Mouse (Mus musculus) midbrain, embryonic 11.5 days (tissue): ENCODE results near the gene Bloc1s1. TPM values are rescaled to one million over a fixed set of nuclear protein-coding genes. Genes with fewer than 3 reads are reported as not detected.

Experiments
- ATAC-seq: fragments of 200-750 bp; cut with Nextera tagmentation; 2 replicates; pipeline ENCODE4 v1.8.0; 2017; ENCODE audit warnings: moderate TSS enrichment, moderate library complexity; ENCODE audit not compliant: low FRiP score
- DNase-seq: peaks from one replicate; pipeline ENCODE4 v3.0.0; 2015; ENCODE audit warnings: low spot score; ENCODE audit errors: missing footprints
- H3K27ac ChIP-seq: fragments of 300-500 bp; sonication (generic); 2 replicates; pipeline ENCODE4 v1.5.1; 2014; ENCODE audit warnings: low read depth, low read length
- H3K27me3 ChIP-seq: fragments of 300-500 bp; sonication (generic); 2 replicates; pipeline ENCODE4 v1.6.1; 2014; ENCODE audit warnings: mild to moderate bottlenecking, low read length, moderate library complexity, mixed read lengths; ENCODE audit not compliant: control insufficient read depth, insufficient read depth
- H3K36me3 ChIP-seq: fragments of 300-500 bp; sonication (generic); 2 replicates; pipeline ENCODE4 v1.6.1; 2014; ENCODE audit warnings: mild to moderate bottlenecking, low read length, moderate library complexity, mixed read lengths; ENCODE audit not compliant: control insufficient read depth, insufficient read depth
- H3K4me1 ChIP-seq: fragments of 300-500 bp; sonication (generic); 2 replicates; pipeline ENCODE4 v1.6.1; 2014; ENCODE audit warnings: low read length; ENCODE audit not compliant: control insufficient read depth, insufficient read depth
- H3K4me2 ChIP-seq: fragments of 300-500 bp; sonication (generic); 2 replicates; pipeline ENCODE4 v1.6.1; 2014; ENCODE audit warnings: mild to moderate bottlenecking, moderate library complexity
- H3K4me3 ChIP-seq: fragments of 300-500 bp; sonication (generic); 2 replicates; pipeline ENCODE4 v1.5.1; 2014; ENCODE audit warnings: low read depth, low read length
- H3K9ac ChIP-seq: fragments of 300-500 bp; sonication (generic); 2 replicates; pipeline ENCODE4 v1.6.1; 2014; ENCODE audit warnings: low read length
- H3K9me3 ChIP-seq: fragments of 300-500 bp; sonication (generic); 2 replicates; pipeline ENCODE4 v1.6.1; 2016; ENCODE audit warnings: low read length; ENCODE audit not compliant: control insufficient read depth
- WGBS: fragments of 180-500 bp; shearing (Covaris S2); extraction: QIAGEN DNeasy Blood & Tissue Kit; methylation state at CpG from one replicate; pipeline ENCODE4 v1.1.7; 2014; 5-methylcytosine and 5-hydroxymethylcytosine counted together
- polyA plus RNA-seq: library from polyadenylated mRNA; unstranded; fragments of >200 nt; fragmentation: Nextera tagmentation; extraction: Ambion mirVana; gene quantifications from 2 replicates; pipeline ENCODE4 v1.2.1, GENCODE M21; 2014

Bloc1s1 gene
- polyA plus RNA-seq, 1 experiment from 2014 or later = 271 TPM

DNA sequence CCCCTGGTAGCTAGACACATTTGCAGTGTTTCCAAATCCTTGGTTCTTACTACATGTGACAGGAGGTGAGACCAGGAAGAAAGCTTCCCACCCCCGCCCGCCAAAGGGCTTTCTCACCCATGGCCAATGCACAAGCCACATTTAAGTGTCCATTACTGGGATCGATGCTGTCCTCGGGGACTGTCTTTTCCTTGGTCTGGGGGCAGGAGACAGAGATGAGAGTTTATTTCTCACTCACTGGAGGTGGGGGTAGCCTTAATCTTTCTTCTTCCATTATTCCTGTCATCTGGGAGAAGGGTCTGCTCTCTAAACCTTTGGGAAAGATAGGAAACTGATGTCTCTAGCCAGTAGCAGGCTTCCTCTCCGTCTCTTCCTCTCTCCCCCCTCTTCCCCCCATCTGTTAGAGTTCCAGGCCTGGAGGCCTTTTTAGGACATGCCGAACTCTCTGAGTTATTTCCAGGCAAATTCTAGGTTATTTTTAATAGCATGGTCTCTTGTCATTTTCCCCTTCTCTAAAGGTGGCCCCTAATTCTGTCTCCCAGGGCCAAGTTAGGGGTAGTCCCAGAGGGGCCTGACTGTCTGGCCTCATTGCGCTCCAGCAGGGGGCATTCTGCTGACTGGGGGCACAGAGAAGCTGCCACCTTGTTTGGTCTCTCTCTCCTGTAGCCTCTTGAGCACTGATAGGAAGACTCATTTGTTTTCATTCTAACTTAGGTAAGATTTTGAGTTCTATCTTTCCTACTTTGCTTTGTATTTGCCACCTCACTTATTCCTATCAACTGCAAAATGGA lies 11.4 kb upstream of the Bloc1s1 start:
- Histone ChIP-seq H3K36me3 (no peaks in the 10 kb centered on the region), H3K4me2 (no peak overlapping the region), H3K9me3 (no peaks in the 10 kb centered on the region), H3K4me1 (peaks cover 7% of the 10 kb centered on the region), H3K27me3 (peaks cover 36% of the 10 kb centered on the region), H3K27ac (no peak overlapping the region), H3K9ac (no peak overlapping the region), H3K4me3 (no peak overlapping the region)
- DNase-seq (peak; percentile 81), ATAC-seq (no peak)
- 67% methylated on average over 7 of the region's 7 CpGs for WGBS

DNA sequence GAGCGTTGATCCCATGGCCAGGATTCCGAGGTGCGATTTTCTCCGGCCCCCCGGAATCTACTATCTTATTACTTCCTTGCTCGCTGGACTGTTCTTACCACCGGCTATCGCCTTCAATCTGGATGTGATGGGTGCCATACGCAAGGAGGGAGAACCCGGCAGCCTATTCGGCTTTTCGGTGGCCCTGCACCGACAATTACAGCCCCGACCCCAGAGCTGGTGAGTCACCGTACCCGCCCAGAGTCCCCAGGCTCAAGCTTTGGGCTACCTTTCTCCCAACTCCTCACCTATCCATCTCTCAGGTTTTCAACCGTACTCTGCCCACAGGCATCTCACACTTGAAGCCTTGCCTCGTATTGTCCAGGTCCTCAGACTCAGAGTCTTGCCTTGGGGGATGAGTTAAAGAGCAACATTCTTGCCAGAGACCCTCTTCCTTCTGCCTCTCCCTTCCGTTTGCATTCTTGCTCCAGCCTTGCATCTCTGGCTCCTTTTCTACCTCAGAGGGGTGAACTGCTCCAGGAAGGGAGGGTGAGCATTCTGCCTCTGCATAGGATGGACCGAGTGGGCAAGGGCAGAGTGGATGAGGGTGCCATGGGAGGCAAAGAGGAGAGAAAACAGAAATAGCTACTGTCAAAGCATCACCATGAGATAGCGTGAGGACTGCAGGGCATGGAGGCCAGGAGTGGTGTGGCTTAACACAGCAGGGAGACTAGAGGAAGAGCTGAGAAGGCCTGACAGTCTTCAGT lies 10.3 kb upstream of the Bloc1s1 start:
- 4% methylated on average over 21 of the region's 21 CpGs for WGBS
- no peaks in the 10 kb centered on the region for H3K36me3 ChIP-seq
- no peak overlapping the region for H3K27ac ChIP-seq
- peak overlapping the region; percentile 82 for H3K4me2 ChIP-seq
- H3K27me3 ChIP-seq = peaks cover 36% of the 10 kb centered on the region
- H3K4me1 ChIP-seq = peaks cover 7% of the 10 kb centered on the region
- peak overlapping the region; percentile 54 for H3K9ac ChIP-seq
- peak; percentile 57 for ATAC-seq
- peak overlapping the region; percentile 42 for H3K4me3 ChIP-seq
- DNase-seq = peak; percentile 89
- H3K9me3 ChIP-seq = no peaks in the 10 kb centered on the region

DNA sequence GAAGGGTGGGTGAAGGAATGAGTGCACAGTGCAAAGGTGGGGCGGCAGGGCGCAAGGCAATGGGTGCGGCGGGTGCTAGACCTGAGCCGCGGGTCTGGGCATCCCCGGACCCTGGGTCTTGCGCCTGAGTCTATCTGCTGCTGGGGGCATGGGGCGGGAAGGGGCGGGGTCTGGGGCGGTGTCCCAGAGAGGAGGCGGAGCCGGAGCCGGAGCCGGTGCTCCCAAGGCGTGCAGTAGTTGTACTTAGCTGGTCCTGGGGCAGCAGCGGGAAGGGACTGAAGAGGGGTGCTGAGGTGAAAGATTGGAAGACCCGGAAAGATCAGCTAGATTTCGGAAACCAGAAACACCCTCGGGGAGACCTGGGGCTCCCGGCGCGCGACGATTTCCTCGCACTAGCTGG lies 9.7 kb upstream of the Bloc1s1 start, which contains the start of gene Itga7:
Gene Itga7 (plus strand): TSS at position 245 of the 400 bp plus-strand sequence.
- ATAC-seq (peak; percentile 91), DNase-seq (peak; percentile 93)
- Histone ChIP-seq H3K9me3 (no peaks in the 10 kb centered on the region), H3K36me3 (no peaks in the 10 kb centered on the region), H3K4me3 (peak within 1 kb of the TSS; percentile 42), H3K27ac (no peak within 1 kb of the TSS), H3K4me2 (peak within 1 kb of the TSS; percentile 82), H3K4me1 (peaks cover 7% of the 10 kb centered on the region), H3K9ac (peak within 1 kb of the TSS; percentile 54), H3K27me3 (peaks cover 36% of the 10 kb centered on the region)
- WGBS = 1% methylated on average over 26 of the region's 26 CpGs

DNA sequence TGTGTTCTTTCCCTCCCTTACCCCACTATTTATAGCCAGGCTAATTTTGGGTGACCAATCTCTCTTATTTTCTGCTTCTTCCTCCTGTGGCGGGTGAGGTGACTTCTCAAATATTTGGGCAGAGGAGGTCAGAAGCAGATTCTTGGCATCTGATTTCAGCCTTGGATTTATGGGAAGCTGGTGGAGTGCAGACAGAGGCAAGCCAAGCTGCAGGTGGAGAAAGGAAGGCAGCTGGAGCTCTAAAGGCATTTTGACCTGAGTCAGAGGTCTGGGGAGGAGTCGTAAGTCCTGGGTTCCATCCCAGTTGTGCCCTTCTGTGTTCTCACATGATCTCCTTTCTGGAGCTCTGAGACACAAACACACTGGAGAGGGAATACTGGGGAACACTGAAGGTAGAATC lies 7.6 kb upstream of the Bloc1s1 start:
- Histone ChIP-seq H3K27me3 (peaks cover 36% of the 10 kb centered on the region), H3K4me1 (peaks cover 7% of the 10 kb centered on the region), H3K9me3 (no peaks in the 10 kb centered on the region), H3K4me2 (no peak overlapping the region), H3K27ac (no peak overlapping the region), H3K4me3 (no peak overlapping the region), H3K36me3 (no peaks in the 10 kb centered on the region), H3K9ac (no peak overlapping the region)
- ATAC-seq (no peak), DNase-seq (no peak)
- WGBS = 73% methylated on average over 2 of the region's 2 CpGs

DNA sequence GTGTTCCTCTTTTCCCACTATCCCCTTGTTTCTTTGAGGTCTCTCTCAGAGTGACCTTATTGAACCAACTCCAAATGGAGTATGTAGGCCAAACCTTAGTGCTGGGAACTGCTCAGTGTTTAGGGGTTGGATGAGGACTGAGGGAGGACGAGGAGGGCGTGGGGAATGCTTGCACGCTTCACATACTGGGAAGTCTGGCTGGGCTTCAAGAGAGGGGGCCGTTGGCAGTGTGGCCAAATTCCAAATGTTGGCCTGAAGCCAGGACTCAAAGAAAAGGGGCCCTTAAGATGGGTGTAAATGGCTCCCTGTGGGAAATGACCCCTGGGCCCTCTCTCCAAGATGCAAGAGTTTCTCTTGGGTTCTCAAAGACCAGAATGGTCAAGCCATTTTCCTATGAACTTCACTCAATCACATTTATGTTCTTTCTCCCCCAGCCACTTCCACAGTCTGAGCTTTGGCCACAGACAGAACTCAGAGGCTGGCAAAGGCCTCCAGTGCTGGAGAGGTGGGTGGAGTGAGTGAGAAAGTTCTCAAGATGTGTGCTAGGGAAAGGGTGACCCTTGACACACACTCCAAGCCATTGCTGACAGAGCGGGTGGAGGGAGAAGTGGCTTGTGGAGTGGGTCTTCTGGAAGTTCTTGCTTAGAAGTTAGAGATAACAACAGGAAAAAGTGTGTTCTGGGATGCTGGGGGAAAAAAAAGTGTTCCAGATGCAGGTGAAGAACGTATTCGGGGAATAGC lies 6.0 kb upstream of the Bloc1s1 start:
- Histone ChIP-seq H3K4me1 (peaks cover 7% of the 10 kb centered on the region), H3K9me3 (no peaks in the 10 kb centered on the region), H3K4me3 (no peak overlapping the region), H3K36me3 (no peaks in the 10 kb centered on the region), H3K27me3 (peaks cover 30% of the 10 kb centered on the region), H3K9ac (no peak overlapping the region), H3K4me2 (no peak overlapping the region), H3K27ac (no peak overlapping the region)
- DNase-seq (no peak), ATAC-seq (no peak)
- WGBS = 78% methylated on average over 7 of the region's 7 CpGs

DNA sequence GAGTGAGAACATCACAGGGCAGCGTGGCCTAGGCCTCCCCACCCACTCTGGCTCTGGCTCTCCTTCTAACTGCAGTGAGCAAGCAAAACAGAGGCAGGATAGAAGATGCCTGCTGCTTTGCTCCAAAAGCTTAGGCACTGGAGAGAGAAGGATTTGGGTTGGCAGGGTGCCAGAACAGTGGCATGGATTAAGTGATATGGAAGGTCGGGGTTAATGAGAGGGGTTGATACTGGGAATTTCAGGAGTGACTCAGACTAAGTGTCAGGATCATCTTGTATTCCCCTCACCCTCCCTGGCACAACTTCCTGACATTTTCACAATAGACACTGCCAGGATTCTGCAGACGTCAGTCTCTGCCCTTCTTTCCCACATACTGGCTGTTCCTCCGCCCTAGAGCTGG lies 4.5 kb upstream of the Bloc1s1 start:
- H3K36me3 ChIP-seq = no peaks in the 10 kb centered on the region
- peaks cover 15% of the 10 kb centered on the region for H3K27me3 ChIP-seq
- 34% methylated on average over 4 of the region's 4 CpGs for WGBS
- no peak overlapping the region for H3K27ac ChIP-seq
- H3K9me3 ChIP-seq = no peaks in the 10 kb centered on the region
- peaks cover 4% of the 10 kb centered on the region; the same call in 1 of the 2 replicates for H3K4me1 ChIP-seq
- no peak overlapping the region for H3K4me3 ChIP-seq
- H3K4me2 ChIP-seq = no peak overlapping the region
- H3K9ac ChIP-seq = no peak overlapping the region
- DNase-seq (no peak), ATAC-seq (no peak)

DNA sequence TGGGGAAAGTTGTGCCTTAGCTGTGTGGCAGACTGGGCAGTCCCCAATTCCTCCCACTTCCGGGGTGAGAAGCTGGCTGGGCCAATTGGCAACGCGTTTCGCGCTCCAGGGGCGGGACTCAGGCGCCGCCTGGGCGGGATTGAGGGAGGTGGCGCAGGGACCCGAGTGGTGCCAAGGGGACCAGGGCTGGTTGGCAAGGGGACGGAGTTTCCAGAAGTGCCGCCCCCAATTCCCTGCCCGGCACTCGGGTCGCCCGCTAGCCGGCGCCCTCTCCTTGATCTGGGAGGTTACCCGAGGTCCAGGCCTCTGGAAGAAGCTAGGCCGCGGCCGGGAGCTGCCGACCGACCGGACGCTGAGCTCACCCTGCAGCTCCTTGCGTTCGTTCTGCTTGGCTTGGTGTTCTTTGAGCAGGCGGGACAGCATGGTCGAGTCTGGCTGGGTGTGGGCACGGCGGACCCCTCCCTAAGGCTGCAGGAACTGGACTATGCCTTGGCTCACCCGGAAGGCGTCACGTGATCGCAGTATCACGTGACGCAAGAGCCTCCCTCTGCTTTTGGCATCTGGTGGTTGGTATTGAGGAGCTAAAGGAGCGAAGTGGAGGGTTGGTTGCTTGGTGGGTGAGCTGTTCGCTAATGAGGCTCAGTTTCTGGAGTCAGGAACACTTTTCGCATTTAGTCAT lies 683 bp downstream of the Bloc1s1 start:
- Histone ChIP-seq H3K4me3 (peak overlapping the region; percentile 66), H3K27me3 (no peaks in the 10 kb centered on the region), H3K36me3 (no peaks in the 10 kb centered on the region), H3K9me3 (no peaks in the 10 kb centered on the region), H3K27ac (peak overlapping the region; percentile 64), H3K4me1 (peaks cover 16% of the 10 kb centered on the region), H3K9ac (peak overlapping the region; percentile 76), H3K4me2 (peak overlapping the region; percentile 50)
- peak; percentile 98 for DNase-seq
- under 1% methylated on average over 42 of the region's 42 CpGs for WGBS
- peak; percentile 97 for ATAC-seq

DNA sequence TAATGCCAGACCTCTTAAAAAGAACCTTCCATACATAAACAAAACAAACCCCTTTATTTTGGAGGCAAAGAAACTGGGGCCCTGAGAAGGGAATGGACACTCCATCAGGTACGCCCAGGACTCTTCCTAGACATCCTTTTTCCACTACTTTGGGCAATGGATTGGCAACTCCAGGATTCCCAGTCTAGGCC lies 1.1 kb downstream of the Bloc1s1 start, which contains the start of gene Rdh5:
Gene Rdh5 (minus strand): TSS at position 67 of the 191 bp plus-strand sequence.
- Histone ChIP-seq H3K9ac (peak within 1 kb of the TSS; percentile 76), H3K9me3 (no peaks in the 10 kb centered on the region), H3K27me3 (no peaks in the 10 kb centered on the region), H3K27ac (peak within 1 kb of the TSS; percentile 64), H3K4me2 (peak within 1 kb of the TSS; percentile 50), H3K4me3 (peak within 1 kb of the TSS; percentile 66), H3K4me1 (peaks cover 16% of the 10 kb centered on the region), H3K36me3 (no peaks in the 10 kb centered on the region)
- ATAC-seq (no peak), DNase-seq (no peak)
- WGBS = 10% methylated on average over 1 of the region's 1 CpGs
